Mouse (Mus musculus) lung, embryonic 14.5 days (tissue): Measurements from ENCODE around the gene Olfr10. TPM values are rescaled to one million over a fixed set of nuclear protein-coding genes. Genes with fewer than 3 reads are reported as not detected.

Experiments used
- ATAC-seq: fragments of 200-750 bp; cut with Nextera tagmentation; 2 replicates; pipeline ENCODE4 v1.8.0; 2017; ENCODE audit warnings: mild to moderate bottlenecking, moderate TSS enrichment, moderate library complexity; ENCODE audit not compliant: insufficient read depth
- DNase-seq: peaks from one replicate; pipeline ENCODE4 v3.0.0-alpha.2; 2015
- H3K27ac ChIP-seq: fragments of 300-500 bp; sonication (generic); 2 replicates; pipeline ENCODE4 v1.5.1; 2014; ENCODE audit warnings: low read depth, mild to moderate bottlenecking, moderate library complexity
- H3K27me3 ChIP-seq: fragments of 300-500 bp; sonication (generic); 2 replicates; pipeline ENCODE4 v1.6.1; 2014; ENCODE audit warnings: low read length, control low read depth; ENCODE audit not compliant: insufficient read depth
- H3K36me3 ChIP-seq: fragments of 300-500 bp; sonication (generic); 2 replicates; pipeline ENCODE4 v1.6.1; 2014; ENCODE audit warnings: control low read depth; ENCODE audit not compliant: insufficient read depth
- H3K4me1 ChIP-seq: fragments of 300-500 bp; sonication (generic); 2 replicates; pipeline ENCODE4 v1.6.1; 2014; ENCODE audit warnings: antibody characterized with exemption, control low read depth; ENCODE audit not compliant: insufficient read depth
- H3K4me2 ChIP-seq: fragments of 300-500 bp; sonication (generic); 2 replicates; pipeline ENCODE4 v1.6.1; 2014; ENCODE audit warnings: mild to moderate bottlenecking
- H3K4me3 ChIP-seq: fragments of 300-500 bp; sonication (generic); 2 replicates; pipeline ENCODE4 v1.5.1; 2014; ENCODE audit warnings: low read depth, low read length
- H3K9ac ChIP-seq: fragments of 300-500 bp; sonication (generic); 2 replicates; pipeline ENCODE4 v1.6.1; 2014
- H3K9me3 ChIP-seq: fragments of 300-500 bp; sonication (generic); 2 replicates; pipeline ENCODE4 v1.6.1; 2016; ENCODE audit warnings: low read depth, low read length, control low read depth
- CTCF ChIP-seq: IDR thresholded peaks from 2 replicates; pipeline ENCODE4 v1.5.1; 2016; ENCODE audit warnings: antibody characterized with exemption, low read depth
- WGBS: fragments of 180-500 bp; shearing (Covaris S2); extraction: QIAGEN DNeasy Blood & Tissue Kit; methylation state at CpG from one replicate; pipeline ENCODE4 v1.1.7; 2014; 5-methylcytosine and 5-hydroxymethylcytosine counted together
- polyA plus RNA-seq: library from polyadenylated mRNA; unstranded; fragments of >200 nt; fragmentation: Nextera tagmentation; extraction: Ambion mirVana; gene quantifications from 2 replicates; pipeline ENCODE4 v1.2.1, GENCODE M21; 2014

Gene Olfr10
- polyA plus RNA-seq, 1 experiment from 2014 or later, result not detected

- ATAC-seq, result no peak
- no peak for DNase-seq
- Histone ChIP-seq H3K36me3 (no peaks in the 10 kb centered on the region), H3K27me3 (no peaks in the 10 kb centered on the region), H3K9me3 (no peaks in the 10 kb centered on the region), H3K4me3 (no peak within 1 kb of the TSS), H3K9ac (no peak within 1 kb of the TSS), H3K27ac (no peak within 1 kb of the TSS), H3K4me2 (no peak within 1 kb of the TSS), H3K4me1 (no peaks in the 10 kb centered on the region)
- WGBS, result 64% methylated on average over 2 of the region's 2 CpGs
- no peak for TF ChIP-seq CTCF
Measured at GRCm38 (mm10) chr11:49322442-49322841, 17.9 kb downstream of the Olfr10 start, which contains the start of gene Olfr1391. TSS of gene Olfr1391 (plus strand) at chr11:49322742.

- WGBS, result 76% methylated on average over 3 of the region's 3 CpGs
- no peak for ATAC-seq
- Histone ChIP-seq H3K9ac (no peak overlapping the region), H3K27me3 (no peaks in the 10 kb centered on the region), H3K27ac (no peak overlapping the region), H3K4me2 (no peak overlapping the region), H3K36me3 (no peaks in the 10 kb centered on the region), H3K4me3 (no peak overlapping the region), H3K4me1 (no peaks in the 10 kb centered on the region), H3K9me3 (no peaks in the 10 kb centered on the region)
- TF ChIP-seq CTCF, result no peak
- DNase-seq, result no peak
Measured at GRCm38 (mm10) chr11:49326726-49327125, 22.2 kb downstream of the Olfr10 start.

GRCm38 (mm10) chr11:49329686-49330085, 25.1 kb downstream of the Olfr10 start:
- H3K4me1 ChIP-seq, result no peaks in the 10 kb centered on the region
- no peaks in the 10 kb centered on the region for H3K9me3 ChIP-seq
- TF ChIP-seq CTCF, result no peak
- H3K4me3 ChIP-seq, result no peak overlapping the region
- H3K4me2 ChIP-seq, result no peak overlapping the region
- DNase-seq (no peak), ATAC-seq (no peak)
- no peaks in the 10 kb centered on the region for H3K36me3 ChIP-seq
- 73% methylated on average over 1 of the region's 1 CpGs for WGBS
- H3K9ac ChIP-seq, result no peak overlapping the region
- no peaks in the 10 kb centered on the region for H3K27me3 ChIP-seq
- H3K27ac ChIP-seq, result no peak overlapping the region

- no peaks in the 10 kb centered on the region for H3K9me3 ChIP-seq
- WGBS, result 88% methylated on average over 1 of the region's 1 CpGs
- H3K9ac ChIP-seq, result no peak within 1 kb of the TSS
- no peaks in the 10 kb centered on the region for H3K27me3 ChIP-seq
- H3K4me2 ChIP-seq, result no peak within 1 kb of the TSS
- no peak for DNase-seq
- no peak for ATAC-seq
- H3K27ac ChIP-seq, result no peak within 1 kb of the TSS
- no peak within 1 kb of the TSS for H3K4me3 ChIP-seq
- no peaks in the 10 kb centered on the region for H3K36me3 ChIP-seq
- no peaks in the 10 kb centered on the region for H3K4me1 ChIP-seq
- no peak for TF ChIP-seq CTCF
Measured at GRCm38 (mm10) chr11:49334888-49335287, 30.3 kb downstream of the Olfr10 start, which contains the start of gene Olfr1390. TSS of gene Olfr1390 (plus strand) at chr11:49335188.

- ATAC-seq, result no peak
Measured at GRCm38 (mm10) chr11:49337150-49337832, 32.8 kb downstream of the Olfr10 start.

More at GRCm38 (mm10) chr11:49337150-49337832, 32.8 kb downstream of the Olfr10 start:
- H3K27ac ChIP-seq, result no peak overlapping the region
- H3K9ac ChIP-seq, result no peak overlapping the region
- TF ChIP-seq CTCF, result no peak
- no peak overlapping the region for H3K4me2 ChIP-seq
- no peaks in the 10 kb centered on the region for H3K27me3 ChIP-seq
- H3K4me3 ChIP-seq, result no peak overlapping the region
- no peak for DNase-seq
- no peaks in the 10 kb centered on the region for H3K36me3 ChIP-seq
- no peaks in the 10 kb centered on the region for H3K4me1 ChIP-seq
- WGBS, result 56% methylated on average over 4 of the region's 4 CpGs
- H3K9me3 ChIP-seq, result no peaks in the 10 kb centered on the region

Other genes starting within 250 kb of the Olfr10 start
- 0.09 and 0.16 TPM in 2 replicates for gene Tgtp2, start 240.5 kb upstream of the Olfr10 start, polyA plus RNA-seq
- 1.2 and 1.8 TPM in 2 replicates for gene Ifi47, start 228.2 kb upstream of the Olfr10 start, polyA plus RNA-seq
- not detected in 2 replicates for gene Olfr1396, start 189.9 kb upstream of the Olfr10 start, polyA plus RNA-seq
- not detected in 2 replicates for gene Olfr1395, start 162.5 kb upstream of the Olfr10 start, polyA plus RNA-seq
- gene Olfr1394, start 150.4 kb upstream of the Olfr10 start, polyA plus RNA-seq, result not detected in 2 replicates
- 0.89 and 1.1 TPM in 2 replicates for gene Btnl9, start 117.6 kb upstream of the Olfr10 start, polyA plus RNA-seq
- 42.0 and 42.8 TPM in 2 replicates for gene Zfp62, start 101.4 kb upstream of the Olfr10 start, polyA plus RNA-seq
- 59.3 and 60.0 TPM in 2 replicates for gene Mgat1, start 60.5 kb upstream of the Olfr10 start, polyA plus RNA-seq
- not detected in 2 replicates for gene Olfr1393, start 26.4 kb upstream of the Olfr10 start, polyA plus RNA-seq
- gene Olfr1392, start 19.5 kb upstream of the Olfr10 start, polyA plus RNA-seq, result not detected in 2 replicates
- gene Olfr1391, start 18.0 kb downstream of the Olfr10 start, polyA plus RNA-seq, result not detected in 2 replicates
- gene Olfr1390, start 30.4 kb downstream of the Olfr10 start, polyA plus RNA-seq, result not detected in 2 replicates
- not detected in 2 replicates for gene Olfr1389, start 118.3 kb downstream of the Olfr10 start, polyA plus RNA-seq
- gene Olfr1388, start 131.9 kb downstream of the Olfr10 start, polyA plus RNA-seq, result 0.16 and 0.17 TPM in 2 replicates
- not detected in 2 replicates for gene Olfr1387, start 150.6 kb downstream of the Olfr10 start, polyA plus RNA-seq
- not detected in 2 replicates for gene Olfr1386, start 160.3 kb downstream of the Olfr10 start, polyA plus RNA-seq
- gene Olfr1385, start 184.3 kb downstream of the Olfr10 start, polyA plus RNA-seq, result not detected in 2 replicates
- not detected in 2 replicates for gene Olfr1384, start 202.0 kb downstream of the Olfr10 start, polyA plus RNA-seq
- not detected in 2 replicates for gene Olfr1383, start 214.9 kb downstream of the Olfr10 start, polyA plus RNA-seq
- not detected in 2 replicates for gene Olfr1382, start 223.5 kb downstream of the Olfr10 start, polyA plus RNA-seq
- gene Olfr1381, start 238.7 kb downstream of the Olfr10 start, polyA plus RNA-seq, result not detected in 2 replicates